Mouse (Mus musculus): ENCODE results near the gene Olfr788.

The Olfr788 gene

DNA sequence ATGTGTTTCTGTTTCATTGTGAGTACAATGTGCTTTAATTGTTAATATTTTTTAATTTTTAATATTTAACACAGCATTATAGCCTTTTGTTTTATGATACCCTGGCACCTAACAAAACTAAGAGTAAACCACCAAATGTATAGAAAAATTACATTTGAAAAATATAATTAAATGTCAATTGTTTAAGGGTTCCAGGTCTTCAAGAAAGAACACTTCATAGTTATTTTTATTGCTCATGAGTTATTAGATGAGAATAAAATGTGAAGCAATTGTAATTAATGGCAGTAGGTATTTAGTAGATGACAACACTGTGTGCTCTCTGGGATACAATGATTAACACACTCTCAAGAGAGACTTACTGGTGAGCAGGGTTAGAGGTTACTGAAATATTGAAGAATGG, at the start of gene Olfr788:
Olfr788 (plus strand) TSS at position 301 of the 400 bp plus-strand sequence.
- DNase-seq (ENCODE audit: low spot score): no peak

DNA sequence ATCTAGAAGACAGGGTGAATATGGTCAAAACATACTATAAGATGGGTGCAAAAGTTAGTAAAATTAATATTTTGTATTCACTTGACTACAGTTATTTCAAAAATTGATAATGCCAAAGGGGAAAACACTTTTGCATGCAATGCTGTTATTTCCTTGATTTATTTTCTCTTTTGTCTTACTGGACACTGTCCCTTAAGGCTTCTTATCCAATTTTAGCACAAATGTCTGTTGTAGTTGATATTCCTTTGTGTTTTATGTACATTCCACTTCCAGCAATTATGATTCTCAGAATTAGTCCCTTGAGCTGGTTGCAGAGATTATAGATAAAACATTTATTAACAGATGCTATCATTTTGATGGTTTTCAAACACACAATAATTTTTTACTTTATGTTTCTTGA, 43.8 kb upstream of the Olfr788 start, which contains the start of gene Olfr786:
Olfr786 (plus strand) TSS at position 301 of the 400 bp plus-strand sequence.
- DNase-seq (ENCODE audit: low spot score): no peak

DNA sequence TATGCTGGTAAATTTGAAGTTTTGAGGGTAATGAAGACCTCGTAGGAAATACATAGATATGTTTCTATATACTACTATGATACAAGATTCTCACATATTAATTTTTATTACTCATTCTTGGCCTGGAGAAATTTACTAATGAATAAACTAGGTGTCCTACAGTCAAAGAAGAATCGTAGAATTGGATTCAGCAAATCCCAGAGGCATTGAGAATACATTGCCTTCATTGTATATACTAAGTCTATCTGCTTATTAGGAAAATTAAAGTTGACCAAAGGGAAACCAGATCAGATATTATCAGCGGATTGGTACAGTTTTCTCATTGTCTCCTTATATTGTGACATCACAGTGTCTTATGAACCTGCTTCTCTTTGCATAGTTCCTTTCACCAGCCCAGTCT, 9.2 kb upstream of the Olfr788 start, which contains the start of gene Olfr787:
Olfr787 (plus strand) TSS at position 301 of the 400 bp plus-strand sequence.
- DNase-seq (ENCODE audit: low spot score): no peak

DNA sequence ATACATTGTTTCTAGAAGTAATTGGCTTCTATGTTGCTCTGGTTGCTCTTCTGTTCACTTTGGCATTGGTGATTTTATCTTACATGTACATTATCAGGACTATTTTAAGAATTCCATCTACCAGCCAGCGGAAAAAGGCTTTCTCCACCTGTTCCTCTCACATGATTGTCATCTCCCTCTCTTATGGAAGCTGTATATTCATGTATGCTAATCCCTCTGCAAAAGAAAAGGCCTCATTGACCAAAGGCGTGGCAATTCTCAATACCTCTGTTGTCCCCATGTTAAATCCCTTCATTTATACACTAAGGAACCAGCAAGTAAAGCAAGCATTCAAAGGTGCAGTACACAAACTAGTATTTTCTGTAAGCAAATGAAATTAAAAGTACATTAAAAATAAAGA, 2.5 kb downstream of the Olfr788 start:
- no peak for DNase-seq (ENCODE audit: low spot score)

DNA sequence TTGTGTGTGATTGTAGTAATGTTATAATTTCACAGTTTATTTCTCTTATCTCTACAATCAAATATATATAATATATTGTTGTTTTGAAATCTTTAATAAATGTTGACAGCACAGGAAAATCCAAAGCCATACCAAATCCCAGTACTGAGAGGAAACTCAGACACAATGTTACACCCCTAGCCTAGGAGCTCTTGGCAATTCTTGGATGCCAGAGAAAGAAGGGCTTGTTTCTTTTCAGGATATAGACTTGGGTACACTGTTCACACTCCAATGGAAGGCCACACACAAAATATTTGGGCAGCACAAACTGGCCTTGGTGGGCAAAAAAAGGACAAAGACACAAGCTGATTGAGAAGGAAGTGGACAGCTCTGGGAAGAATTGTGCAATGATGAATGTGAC, 2.9 kb downstream of the Olfr788 start:
- DNase-seq (ENCODE audit: low spot score): no peak

DNA sequence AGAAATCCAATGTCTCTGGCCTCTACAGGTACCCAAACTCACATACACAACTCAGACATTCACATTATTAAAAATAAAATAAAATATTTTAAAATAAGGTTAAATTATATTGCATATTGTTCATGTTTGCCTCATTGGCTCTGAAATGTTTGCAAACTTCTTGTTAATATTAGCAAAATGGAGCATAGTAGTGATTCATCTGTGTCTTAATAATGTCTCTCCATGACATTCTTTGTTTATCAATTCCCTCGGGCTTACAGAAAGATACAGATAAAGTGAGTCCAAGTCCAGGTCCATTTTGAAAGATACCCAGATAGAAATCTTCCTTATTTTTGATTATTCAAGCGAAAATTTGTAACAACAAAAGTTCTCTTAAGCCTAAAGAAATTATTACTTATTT, 13.7 kb downstream of the Olfr788 start, which contains the start of gene Olfr789:
Olfr789 (plus strand) TSS at position 301 of the 400 bp plus-strand sequence.
- DNase-seq (ENCODE audit: low spot score): no peak

DNA sequence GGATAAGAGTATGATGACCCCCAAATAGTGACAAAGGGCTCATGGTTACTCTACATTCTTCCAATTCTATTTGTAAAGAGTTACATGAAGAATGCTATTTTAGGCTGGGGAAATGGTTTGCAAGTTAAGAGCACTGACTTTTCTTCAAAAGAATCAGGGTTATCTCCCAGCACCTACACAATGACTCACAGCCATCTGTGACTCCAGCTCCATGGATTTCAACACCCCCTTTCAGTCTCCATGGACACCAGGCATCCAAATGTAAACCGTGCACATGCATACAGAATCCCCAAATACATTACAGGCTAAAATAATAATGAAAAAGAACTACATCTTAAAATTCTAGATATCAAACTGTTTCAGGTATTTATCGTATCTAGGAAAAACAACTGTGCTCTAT, 19.3 kb downstream of the Olfr788 start:
- DNase-seq (ENCODE audit: low spot score): no peak

DNA sequence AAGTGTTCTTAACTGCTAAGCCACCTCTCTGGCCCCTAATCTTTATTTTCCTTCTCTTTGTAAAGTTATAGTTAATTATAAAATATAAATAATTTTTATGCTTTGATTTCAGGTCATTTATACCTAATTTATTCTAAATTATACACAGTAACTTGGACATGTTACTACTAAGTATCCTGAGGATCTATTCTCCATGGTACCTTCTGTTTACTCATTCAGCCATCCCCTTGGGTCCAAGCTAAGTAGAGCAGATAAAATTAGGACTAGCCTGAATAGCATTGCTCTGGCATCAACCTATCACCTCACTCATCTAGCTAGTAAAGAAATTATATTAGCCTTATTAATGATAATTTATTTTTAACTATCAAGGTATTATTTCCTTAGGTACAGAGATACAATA, 27.4 kb downstream of the Olfr788 start, which contains the start of gene Olfr790:
Olfr790 (plus strand) TSS at position 301 of the 400 bp plus-strand sequence.
- DNase-seq (ENCODE audit: low spot score): no peak

DNA sequence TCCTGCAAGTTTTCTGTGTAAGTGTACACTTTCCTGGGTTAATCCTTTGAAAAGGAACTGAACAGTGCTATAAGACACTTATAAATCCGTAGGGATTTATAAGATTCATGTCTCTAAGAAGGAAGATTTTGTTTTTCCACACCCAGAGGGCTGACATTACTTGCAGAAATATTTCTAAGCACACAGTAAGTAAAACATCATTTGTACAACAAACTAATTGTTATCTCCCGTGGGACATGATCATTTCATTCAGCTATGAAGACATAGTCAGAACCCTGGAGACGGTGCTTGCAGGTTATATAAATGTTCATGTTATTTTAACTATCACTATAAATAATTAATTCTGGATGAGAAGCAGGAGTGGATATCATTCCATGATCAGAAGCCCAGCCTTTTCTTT, 50.7 kb downstream of the Olfr788 start, which contains the start of gene Olfr791:
Olfr791 (plus strand) TSS at position 301 of the 400 bp plus-strand sequence.
- DNase-seq (ENCODE audit: low spot score): no peak

All from embryo, embryonic 10.5 days (tissue).